Mouse (Mus musculus) limb, embryonic 14.5 days (tissue): Measurements from ENCODE around the gene Angptl7. TPM values are rescaled to one million over a fixed set of nuclear protein-coding genes. Genes with fewer than 3 reads are reported as not detected.
A peak's percentile ranks its signal among the peaks of the same experiment; 100 is the strongest.

Experiments
- ATAC-seq: fragments of 200-750 bp; cut with Nextera tagmentation; 2 replicates; pipeline ENCODE4 v1.8.0; 2017; ENCODE audit warnings: low read depth, moderate number of reproducible peaks, moderate TSS enrichment; ENCODE audit not compliant: low FRiP score
- DNase-seq: peaks from one replicate; pipeline ENCODE4 v3.0.0-alpha.2; 2015; ENCODE audit warnings: low spot score
- H3K27ac ChIP-seq: fragments of 300-500 bp; sonication (generic); replicated peaks from 2 replicates; pipeline ENCODE4 v1.5.1; 2014; ENCODE audit warnings: low read depth, mild to moderate bottlenecking, low read length, moderate library complexity, mixed read lengths
- H3K27me3 ChIP-seq: fragments of 300-500 bp; sonication (generic); 2 replicates; pipeline ENCODE4 v1.6.1; 2014; ENCODE audit warnings: low read length, mixed read lengths; ENCODE audit not compliant: control insufficient read depth, insufficient read depth
- H3K36me3 ChIP-seq: fragments of 300-500 bp; sonication (generic); 2 replicates; pipeline ENCODE4 v1.6.1; 2014; ENCODE audit warnings: mild to moderate bottlenecking, low read length, moderate library complexity, mixed read lengths; ENCODE audit not compliant: control insufficient read depth, insufficient read depth
- H3K4me1 ChIP-seq: fragments of 300-500 bp; sonication (generic); 2 replicates; pipeline ENCODE4 v1.6.1; 2014; ENCODE audit warnings: antibody characterized with exemption, low read length, mixed read lengths; ENCODE audit not compliant: control insufficient read depth, insufficient read depth
- H3K4me2 ChIP-seq: fragments of 300-500 bp; sonication (generic); replicated peaks from 2 replicates; pipeline ENCODE4 v1.6.1; 2014; ENCODE audit warnings: low read depth, mild to moderate bottlenecking, low read length, moderate library complexity; ENCODE audit not compliant: severe bottlenecking
- H3K4me3 ChIP-seq: fragments of 300-500 bp; sonication (generic); replicated peaks from 2 replicates; pipeline ENCODE4 v1.5.1; 2014; ENCODE audit warnings: low read length
- H3K9ac ChIP-seq: fragments of 300-500 bp; sonication (generic); 2 replicates; pipeline ENCODE4 v1.6.1; 2014; ENCODE audit warnings: mild to moderate bottlenecking, low read depth, low read length, moderate library complexity; ENCODE audit not compliant: severe bottlenecking
- H3K9me3 ChIP-seq: fragments of 300-500 bp; sonication (generic); 2 replicates; pipeline ENCODE4 v1.6.1; 2016; ENCODE audit warnings: low read length; ENCODE audit not compliant: control insufficient read depth
- POLR2A ChIP-seq: fragments of 200-500 bp; IDR thresholded peaks from 2 replicates; pipeline ENCODE4 v1.8.0; 2012; ENCODE audit warnings: inconsistent platforms, mild to moderate bottlenecking, moderate library complexity, borderline replicate concordance; ENCODE audit not compliant: insufficient read depth, insufficient read length; ENCODE audit errors: extremely low read depth
- WGBS: fragments of 180-500 bp; shearing (Covaris S2); extraction: QIAGEN DNeasy Blood & Tissue Kit; methylation state at CpG from one replicate; pipeline ENCODE4 v1.1.7; 2014; 5-methylcytosine and 5-hydroxymethylcytosine counted together
- polyA plus RNA-seq, 2 experiments: library from polyadenylated mRNA; depleted of rRNA in 1 of 2; stranded (reverse) in 1 of 2; unstranded in 1 of 2; fragments of >200 nt; fragmentation: Nextera tagmentation in 1 of 2; extraction: Ambion mirVana in 1 of 2; gene quantifications; 2 replicates each; pipeline versions ENCODE4 v1.2.1 to v1.2.3; 2012 to 2014

Gene Angptl7
- polyA plus RNA-seq, 2 experiments = 1.9 to 2.2 TPM

DNA sequence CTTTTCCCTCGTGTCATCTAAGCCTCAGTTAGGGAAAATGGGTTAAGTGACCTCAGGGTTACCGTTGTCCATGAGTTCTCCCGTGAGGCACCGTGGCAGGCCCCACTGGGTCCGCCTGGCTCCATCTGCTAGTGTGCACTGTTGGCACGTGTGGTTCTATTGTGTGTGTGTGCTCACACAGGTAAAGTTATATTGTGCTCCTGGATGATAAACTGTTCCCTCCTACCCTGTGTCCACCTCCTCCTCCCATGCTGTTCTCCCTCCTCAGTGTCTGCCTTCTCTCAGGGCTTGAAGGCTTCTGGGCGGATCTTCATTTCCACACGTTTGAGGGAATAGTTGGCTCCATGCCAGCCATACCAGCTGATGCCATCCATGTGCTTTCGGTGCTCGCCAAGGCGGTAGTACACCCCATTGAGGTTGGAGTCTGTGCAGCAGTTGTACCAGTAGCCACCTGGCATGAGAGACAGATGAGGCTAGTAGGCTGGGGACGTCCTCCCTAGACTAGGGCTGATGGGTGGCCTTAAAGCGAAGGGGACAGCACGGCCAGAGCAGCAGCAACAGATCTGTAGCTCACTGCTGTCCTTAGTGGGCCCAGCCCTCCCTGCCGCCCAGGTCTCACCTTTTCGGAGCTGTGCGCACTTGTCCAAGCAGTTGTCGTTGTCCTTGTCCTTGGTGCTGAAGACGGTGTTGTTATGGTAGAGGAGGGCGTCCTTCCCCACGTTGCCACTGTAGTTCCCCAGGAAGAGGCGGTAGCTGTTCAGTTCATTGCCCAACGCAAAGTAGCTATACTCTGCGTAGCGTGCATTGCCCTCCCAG, 4.2 kb downstream of the Angptl7 start:
- Histone ChIP-seq H3K4me3 (no peak overlapping the region), H3K27ac (no peak overlapping the region), H3K27me3 (no peaks in the 10 kb centered on the region), H3K36me3 (peaks cover 60% of the 10 kb centered on the region), H3K9me3 (no peaks in the 10 kb centered on the region), H3K4me2 (no peak overlapping the region), H3K4me1 (no peaks in the 10 kb centered on the region), H3K9ac (no peak overlapping the region)
- TF ChIP-seq POLR2A = no peak
- no peak for ATAC-seq
- WGBS = 82% methylated on average over 25 of the region's 25 CpGs
- DNase-seq = no peak

DNA sequence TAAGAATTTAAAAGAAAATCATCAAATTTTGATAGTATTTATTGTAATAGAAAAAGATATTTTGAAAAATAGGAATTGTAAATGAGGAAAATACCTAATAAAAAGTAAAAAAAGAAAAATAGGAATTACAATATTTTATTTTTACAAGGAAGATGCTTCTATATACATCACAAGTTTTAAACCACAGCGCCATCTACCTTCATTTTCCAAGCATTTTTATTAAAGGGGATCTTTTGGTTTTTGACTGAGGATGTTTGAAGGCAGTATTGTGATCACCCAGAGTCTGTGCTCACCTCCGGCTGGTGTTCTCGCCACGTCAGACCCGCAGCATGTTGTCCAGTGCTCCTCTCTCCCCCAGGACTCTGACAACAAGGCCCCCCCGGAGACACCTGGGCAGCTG, 5.1 kb downstream of the Angptl7 start:
- TF ChIP-seq POLR2A = no peak
- 91% methylated on average over 6 of the region's 6 CpGs for WGBS
- no peak overlapping the region for H3K4me3 ChIP-seq
- H3K4me1 ChIP-seq = no peaks in the 10 kb centered on the region
- DNase-seq = no peak
- ATAC-seq = no peak
- H3K27ac ChIP-seq = no peak overlapping the region
- H3K9me3 ChIP-seq = no peaks in the 10 kb centered on the region
- H3K4me2 ChIP-seq = no peak overlapping the region
- no peaks in the 10 kb centered on the region for H3K27me3 ChIP-seq
- peaks cover 66% of the 10 kb centered on the region for H3K36me3 ChIP-seq
- H3K9ac ChIP-seq = no peak overlapping the region

DNA sequence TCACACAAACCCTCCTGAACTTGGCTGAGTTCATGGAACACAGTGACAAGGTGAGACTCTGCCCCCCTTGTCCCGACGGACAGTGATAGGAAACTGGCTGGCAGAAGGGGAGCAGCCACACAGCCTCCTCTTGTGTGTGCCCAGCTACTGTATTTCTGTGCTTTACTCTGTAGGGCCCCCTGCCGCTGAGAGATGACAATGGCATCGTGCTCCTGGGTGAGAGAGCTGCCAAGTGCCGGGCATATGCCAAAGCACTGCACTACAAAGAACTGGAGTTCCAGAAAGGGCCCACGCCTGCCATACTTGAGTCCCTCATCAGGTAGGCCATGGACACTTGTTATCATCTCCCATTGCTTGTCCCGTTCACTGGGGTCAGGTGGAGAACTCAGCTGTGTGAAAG, 8.8 kb downstream of the Angptl7 start:
- H3K9me3 ChIP-seq = no peaks in the 10 kb centered on the region
- H3K4me2 ChIP-seq = no peak overlapping the region
- WGBS = 79% methylated on average over 7 of the region's 7 CpGs
- no peak for TF ChIP-seq POLR2A
- peaks cover 74% of the 10 kb centered on the region for H3K36me3 ChIP-seq
- no peak overlapping the region for H3K4me3 ChIP-seq
- H3K9ac ChIP-seq = no peak overlapping the region
- H3K27ac ChIP-seq = no peak overlapping the region
- no peaks in the 10 kb centered on the region for H3K27me3 ChIP-seq
- H3K4me1 ChIP-seq = no peaks in the 10 kb centered on the region
- no peak for DNase-seq
- ATAC-seq = no peak

DNA sequence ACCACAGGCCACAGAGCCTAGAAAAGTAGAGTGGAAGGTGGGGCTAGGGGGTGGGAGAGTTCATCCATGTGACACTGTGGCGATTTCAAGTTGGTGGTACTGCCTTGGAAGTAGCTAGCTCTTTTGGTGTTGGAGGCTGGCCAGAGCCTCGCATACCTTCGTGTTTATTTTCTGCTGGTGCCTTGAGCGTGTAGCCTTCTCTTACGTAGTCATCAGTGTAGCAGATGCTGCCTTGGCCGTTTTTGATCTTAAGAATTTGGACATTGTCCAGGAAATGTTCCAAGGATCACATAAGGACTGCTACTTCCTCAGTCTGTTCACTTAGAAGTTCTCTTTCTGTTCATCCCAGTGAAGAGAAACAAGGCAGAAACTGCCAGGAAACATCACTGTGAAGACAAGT, 9.8 kb downstream of the Angptl7 start:
- Histone ChIP-seq H3K27ac (0 out of 2 replicates have a peak overlapping the region, but pooled peaks have one; percentile 39), H3K9me3 (no peaks in the 10 kb centered on the region), H3K4me3 (no peak overlapping the region), H3K27me3 (no peaks in the 10 kb centered on the region), H3K9ac (no peak overlapping the region), H3K4me1 (no peaks in the 10 kb centered on the region), H3K4me2 (no peak overlapping the region), H3K36me3 (peaks cover 80% of the 10 kb centered on the region)
- TF ChIP-seq POLR2A = no peak
- DNase-seq (peak; percentile 36), ATAC-seq (no peak)
- WGBS = 68% methylated on average over 6 of the region's 6 CpGs

DNA sequence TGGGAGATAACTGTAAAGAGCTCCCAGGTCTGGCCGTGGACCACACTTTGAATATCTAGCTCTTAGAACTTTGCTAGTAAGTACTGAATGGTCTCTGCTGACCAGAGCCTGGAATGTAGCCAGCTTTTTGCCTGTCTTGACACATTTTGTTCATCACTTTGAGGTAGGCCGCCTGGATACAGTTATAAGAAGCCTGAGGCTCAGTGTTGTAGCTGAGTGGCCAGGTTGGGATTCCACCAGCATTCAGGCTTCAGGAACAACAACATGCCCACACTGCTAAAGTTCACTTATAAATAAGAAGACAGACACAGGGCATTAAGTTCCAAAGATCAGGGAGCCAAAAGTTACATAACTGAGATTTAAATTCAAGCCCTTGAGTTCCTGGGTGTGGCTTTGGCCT, 12.4 kb downstream of the Angptl7 start:
- Histone ChIP-seq H3K27me3 (no peaks in the 10 kb centered on the region), H3K27ac (no peak overlapping the region), H3K4me1 (no peaks in the 10 kb centered on the region), H3K4me3 (no peak overlapping the region), H3K4me2 (no peak overlapping the region), H3K9me3 (no peaks in the 10 kb centered on the region), H3K9ac (no peak overlapping the region), H3K36me3 (peaks cover 96% of the 10 kb centered on the region)
- ATAC-seq = no peak
- TF ChIP-seq POLR2A = no peak
- WGBS = 59% methylated on average over 2 of the region's 2 CpGs
- no peak for DNase-seq
